Mouse (Mus musculus): Measurements from ENCODE around the gene Cd244a.

DNA sequence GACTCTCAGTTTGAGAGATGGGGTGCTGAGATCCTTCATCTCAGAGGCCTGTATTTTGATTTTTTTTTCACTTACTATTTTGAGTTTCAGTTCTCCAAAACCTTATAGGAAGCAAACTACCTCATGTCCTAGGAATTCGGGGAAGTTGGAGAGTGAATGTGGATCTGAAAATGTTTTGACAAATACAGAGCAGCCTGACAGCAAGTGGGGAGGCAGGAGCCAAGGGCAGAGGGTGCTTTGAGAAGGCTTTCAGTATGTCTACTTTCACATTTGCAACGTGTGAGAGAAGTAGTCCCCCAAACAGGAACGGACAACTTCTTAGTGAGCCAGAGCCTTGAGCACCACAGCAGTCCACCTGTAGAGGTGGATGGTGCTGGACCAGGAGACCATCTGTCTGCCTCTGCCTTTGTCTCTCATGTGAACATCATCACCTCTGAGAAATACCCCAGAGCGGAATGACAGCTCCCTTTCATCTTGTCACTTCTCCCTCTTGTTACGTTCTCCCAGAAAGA is 87.5 kb downstream of the Cd244a start:
- TF ChIP-seq CTCF (IDR thresholded peaks at IDR 0.05; ENCODE audit: low read depth, low read length) (no peak), POLR2A (IDR thresholded peaks at IDR 0.05; ENCODE audit: borderline replicate concordance, low read depth, low read length) (no peak)
